In the genomic region with DNA sequence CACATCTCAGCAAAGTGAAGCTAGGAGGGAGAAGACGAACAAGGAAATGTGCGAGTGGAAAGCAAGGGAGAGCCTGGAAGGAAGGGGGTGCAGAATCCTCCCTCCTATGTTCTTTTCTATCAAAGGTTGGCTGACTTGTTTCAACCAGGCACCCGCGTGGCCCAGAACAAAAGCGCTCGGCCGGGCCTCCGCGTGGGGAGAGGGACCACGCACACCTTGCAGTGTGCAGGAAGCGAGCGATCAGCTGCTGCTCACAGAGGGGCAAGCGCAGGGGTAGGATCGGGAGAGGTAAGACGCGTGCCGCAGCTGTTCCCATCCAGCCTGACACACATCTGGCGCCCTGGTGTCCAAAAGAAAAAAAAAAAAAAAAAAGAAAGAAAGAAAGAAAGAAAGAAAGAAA, we compare ENCODE assay signal across 8 mouse cellular contexts. TPM values are rescaled to one million over a fixed set of nuclear protein-coding genes. Genes with fewer than 3 reads are reported as not detected.
DNase-seq lines count a peak whose midpoint lies in the region; ATAC-seq and TF ChIP-seq lines count a peak whose summit lies in the region.

No protein-coding gene starts in this region.

- WGBS in heart, embryonic 12.5 days, result 5% methylated on average over 18 of the region's 18 CpGs
- WGBS in bone marrow, adult 2 months, result 3% methylated on average over 18 of the region's 18 CpGs
- WGBS in hindbrain, embryonic 11.5 days, result 5% methylated on average over 18 of the region's 18 CpGs

- TF ChIP-seq POLR2A in bone marrow, adult 2 months (IDR thresholded peaks at IDR 0.05; ENCODE audit: borderline replicate concordance, control insufficient read depth, low read depth, low read length), result no peak

- no peak for TF ChIP-seq CTCF in bone marrow, adult 2 months (IDR thresholded peaks at IDR 0.05; ENCODE audit: control insufficient read depth, insufficient read depth, low read length)

- no peak for DNase-seq in heart, postnatal 4 days
- DNase-seq in hindbrain, embryonic 11.5 days (ENCODE audit: low spot score), result peak; percentile 49
- DNase-seq in thymus, postnatal 0 days (ENCODE audit: low spot score), result peak; percentile 56
- no peak for DNase-seq in cerebellum, adult 11-12 months
- DNase-seq in layer of hippocampus, postnatal 25 days (ENCODE audit: extremely low spot score in 1 of 2, low spot score in 1 of 2), result no peak

- H3K27ac ChIP-seq in heart, embryonic 12.5 days (ENCODE audit: poor library complexity, severe bottlenecking), result no peak overlapping the region
- H3K27ac ChIP-seq in bone marrow, adult 2 months (ENCODE audit: control insufficient read depth, insufficient read depth, low read depth, low read length, poor library complexity), result no peak overlapping the region
- no peak overlapping the region for H3K27ac ChIP-seq in hindbrain, embryonic 11.5 days (ENCODE audit: low read depth, low read length)

- peak overlapping the region; percentile 94 for H3K4me2 ChIP-seq in heart, embryonic 12.5 days
- H3K4me2 ChIP-seq in hindbrain, embryonic 11.5 days (replicated peaks; ENCODE audit: low read depth, low read length), result peak overlapping the region; percentile 92

- H3K4me3 ChIP-seq in heart, embryonic 12.5 days, result peak overlapping the region; percentile 58
- peak overlapping the region; percentile 50 for H3K4me3 ChIP-seq in bone marrow, adult 2 months (replicated peaks; ENCODE audit: control insufficient read depth, low read depth, low read length)
- peak overlapping the region; percentile 54 for H3K4me3 ChIP-seq in hindbrain, embryonic 11.5 days (ENCODE audit: low read depth, low read length)
- peak overlapping the region; percentile 90 for H3K4me3 ChIP-seq in megakaryocyte, embryonic 14.5 days (replicated peaks)

- peak overlapping the region; percentile 65; the same call in 1 of the 2 replicates for H3K9ac ChIP-seq in heart, embryonic 12.5 days
- H3K9ac ChIP-seq in hindbrain, embryonic 11.5 days (ENCODE audit: low read depth, low read length), result 0 out of 2 replicates have a peak overlapping the region, but pooled peaks have one; percentile 41

- ATAC-seq in heart, embryonic 12.5 days (ENCODE audit: insufficient number of reproducible peaks, low FRiP score), result no peak
- ATAC-seq in hindbrain, embryonic 11.5 days (ENCODE audit: low FRiP score), result peak; percentile 44; the same call in 1 of the 2 replicates

- no peaks in the 10 kb centered on the region for H3K4me1 ChIP-seq in heart, embryonic 12.5 days (replicated peaks)
- H3K4me1 ChIP-seq in bone marrow, adult 2 months (ENCODE audit: control insufficient read depth, insufficient read depth, low read length), result no peaks in the 10 kb centered on the region; the same call in 1 of the 2 replicates
- no peaks in the 10 kb centered on the region for H3K4me1 ChIP-seq in hindbrain, embryonic 11.5 days (replicated peaks; ENCODE audit: control insufficient read depth, insufficient read depth, low read length)
- peaks cover 14% of the 10 kb centered on the region for H3K4me1 ChIP-seq in megakaryocyte, embryonic 14.5 days

- peaks cover 36% of the 10 kb centered on the region for H3K27me3 ChIP-seq in heart, embryonic 12.5 days (replicated peaks)
- H3K27me3 ChIP-seq in hindbrain, embryonic 11.5 days (ENCODE audit: control insufficient read depth, insufficient read depth, low read length), result peaks cover 3% of the 10 kb centered on the region; the same call in 1 of the 2 replicates
- H3K27me3 ChIP-seq in megakaryocyte, embryonic 14.5 days (replicated peaks), result peaks cover 63% of the 10 kb centered on the region

- no peaks in the 10 kb centered on the region for H3K9me3 ChIP-seq in heart, embryonic 12.5 days (replicated peaks)
- H3K9me3 ChIP-seq in hindbrain, embryonic 11.5 days (ENCODE audit: control insufficient read depth, low read length), result no peaks in the 10 kb centered on the region
- H3K9me3 ChIP-seq in megakaryocyte, embryonic 14.5 days, result 0 out of 2 replicates have a peak, but pooled peaks cover 3% of the 10 kb centered on the region

- H3K36me3 ChIP-seq in heart, embryonic 12.5 days, result no peaks in the 10 kb centered on the region
- H3K36me3 ChIP-seq in hindbrain, embryonic 11.5 days (ENCODE audit: control insufficient read depth, insufficient read depth, low read length), result no peaks in the 10 kb centered on the region
- H3K36me3 ChIP-seq in megakaryocyte, embryonic 14.5 days (replicated peaks; ENCODE audit: low read length), result no peaks in the 10 kb centered on the region

RNA-seq across cellular contexts. Expression of gene Edaradd, which starts 0.9 kb away (rescaled TPM):
- 0.57 and 0.66 TPM in 2 replicates for polyA plus RNA-seq in heart, embryonic 12.5 days (2016; fragmentation: Nextera tagmentation; extraction: Ambion mirVana)
- under 1 TPM; 0.07 to 0.20 TPM for total RNA-seq in heart, postnatal 4 days (2021)
- polyA plus RNA-seq in bone marrow, adult 2 months (2011; ENCODE audit: insufficient read depth, insufficient read length, low replicate concordance, missing spikeins), result 0.92 and 2.6 TPM in 2 replicates
- polyA plus RNA-seq in hindbrain, embryonic 11.5 days (2014; fragmentation: Nextera tagmentation; extraction: Ambion mirVana), result 0.82 and 0.91 TPM in 2 replicates
- polyA plus RNA-seq in megakaryocyte, embryonic 14.5 days (2012; ENCODE audit: insufficient read depth, low replicate concordance), result not detected in 2 replicates
- 16.0 and 19.8 TPM in 2 replicates for polyA plus RNA-seq in thymus, postnatal 0 days (2015; fragmentation: Nextera tagmentation; extraction: Ambion mirVana)
- under 1 TPM; 0.22 to 0.28 TPM for total RNA-seq in layer of hippocampus, postnatal 25 days (2021)

RNA-seq across cellular contexts. Expression of gene Ero1lb, which starts 46.3 kb away (rescaled TPM):
- 7.8 and 7.9 TPM in 2 replicates for polyA plus RNA-seq in heart, embryonic 12.5 days (2016; fragmentation: Nextera tagmentation; extraction: Ambion mirVana)
- total RNA-seq in heart, postnatal 4 days (2021), result 1 to 10 TPM; 1.7 to 2.3 TPM
- polyA plus RNA-seq in bone marrow, adult 2 months (2011; ENCODE audit: insufficient read depth, insufficient read length, low replicate concordance, missing spikeins), result 3.7 and 6.7 TPM in 2 replicates
- 13.5 and 13.9 TPM in 2 replicates for polyA plus RNA-seq in hindbrain, embryonic 11.5 days (2014; fragmentation: Nextera tagmentation; extraction: Ambion mirVana)
- polyA plus RNA-seq in megakaryocyte, embryonic 14.5 days (2012; ENCODE audit: insufficient read depth, low replicate concordance), result 0.19 TPM in 1 of 2 replicates, not detected in the other
- 9.5 and 9.7 TPM in 2 replicates for polyA plus RNA-seq in thymus, postnatal 0 days (2015; fragmentation: Nextera tagmentation; extraction: Ambion mirVana)
- 10 to 100 TPM; 12.7 to 13.6 TPM for total RNA-seq in layer of hippocampus, postnatal 25 days (2021)

RNA-seq across cellular contexts. Expression of gene Lgals8, which starts 54.6 kb away (rescaled TPM):
- polyA plus RNA-seq in heart, embryonic 12.5 days (2016; fragmentation: Nextera tagmentation; extraction: Ambion mirVana), result 12.8 and 12.9 TPM in 2 replicates
- 10 to 100 TPM; 28.0 to 32.3 TPM for total RNA-seq in heart, postnatal 4 days (2021)
- 21.4 and 23.6 TPM in 2 replicates for polyA plus RNA-seq in bone marrow, adult 2 months (2011; ENCODE audit: insufficient read depth, insufficient read length, low replicate concordance, missing spikeins)
- 12.2 and 12.3 TPM in 2 replicates for polyA plus RNA-seq in hindbrain, embryonic 11.5 days (2014; fragmentation: Nextera tagmentation; extraction: Ambion mirVana)
- 4.5 TPM in 1 of 2 replicates, not detected in the other for polyA plus RNA-seq in megakaryocyte, embryonic 14.5 days (2012; ENCODE audit: insufficient read depth, low replicate concordance)
- 41.9 and 43.1 TPM in 2 replicates for polyA plus RNA-seq in thymus, postnatal 0 days (2015; fragmentation: Nextera tagmentation; extraction: Ambion mirVana)
- 10 to 100 TPM; 27.1 to 34.3 TPM for total RNA-seq in layer of hippocampus, postnatal 25 days (2021)

Comparison
In these comparisons a context has a peak if more than half of its experiments do, and no peak if none do; other contexts are left out.
1. DNase-seq: peak in hindbrain, embryonic 11.5 days (single experiment) and thymus, postnatal 0 days (single experiment); none in heart, postnatal 4 days (single experiment), cerebellum, adult 11-12 months (single experiment) and layer of hippocampus, postnatal 25 days (0 of 2).
2. Peak in every context shown above with its lines, with median percentiles within 50 percentile points of each other: H3K4me3 ChIP-seq.